Mouse (Mus musculus) embryonic facial prominence, embryonic 13.5 days (tissue): Measurements from ENCODE around the gene Chn2. TPM values are rescaled to one million over a fixed set of nuclear protein-coding genes. Genes with fewer than 3 reads are reported as not detected.

Experiments used
- ATAC-seq: fragments of 200-750 bp; cut with Nextera tagmentation; 2 replicates; pipeline ENCODE4 v1.8.0; 2017; ENCODE audit warnings: low read depth; ENCODE audit not compliant: insufficient number of reproducible peaks, insufficient read depth, low FRiP score, low TSS enrichment
- H3K27ac ChIP-seq: fragments of 300-500 bp; sonication (generic); 2 replicates; pipeline ENCODE4 v1.5.1; 2015; ENCODE audit warnings: moderate library complexity, mild to moderate bottlenecking, inconsistent platforms
- H3K27me3 ChIP-seq: fragments of 300-500 bp; sonication (generic); 2 replicates; pipeline ENCODE4 v1.6.1; 2015; ENCODE audit warnings: mild to moderate bottlenecking, inconsistent platforms
- H3K36me3 ChIP-seq: fragments of 300-500 bp; sonication (generic); 2 replicates; pipeline ENCODE4 v1.6.1; 2015; ENCODE audit warnings: mild to moderate bottlenecking, inconsistent platforms
- H3K4me1 ChIP-seq: fragments of 300-500 bp; sonication (generic); 2 replicates; pipeline ENCODE4 v1.6.1; 2015; ENCODE audit warnings: inconsistent platforms
- H3K4me2 ChIP-seq: fragments of 300-500 bp; sonication (generic); 2 replicates; pipeline ENCODE4 v1.6.1; 2015; ENCODE audit warnings: moderate library complexity, mild to moderate bottlenecking, inconsistent platforms
- H3K4me3 ChIP-seq: fragments of 300-500 bp; sonication (generic); 2 replicates; pipeline ENCODE4 v1.5.1; 2015; ENCODE audit warnings: mild to moderate bottlenecking, inconsistent platforms
- H3K9ac ChIP-seq: fragments of 300-500 bp; sonication (generic); 2 replicates; pipeline ENCODE4 v1.6.1; 2015; ENCODE audit warnings: mild to moderate bottlenecking, inconsistent platforms
- H3K9me3 ChIP-seq: fragments of 300-500 bp; sonication (generic); 2 replicates; pipeline ENCODE4 v1.6.1; 2016; ENCODE audit warnings: inconsistent platforms
- WGBS: fragments of 180-500 bp; shearing (Covaris S2); methylation state at CpG from one replicate; pipeline ENCODE4 v1.1.7; 2015; ENCODE audit warnings: mixed read lengths; 5-methylcytosine and 5-hydroxymethylcytosine counted together
- polyA plus RNA-seq: library from polyadenylated mRNA; unstranded; fragments of >200 nt; fragmentation: Nextera tagmentation; extraction: Ambion mirVana; gene quantifications from 2 replicates; pipeline ENCODE4 v1.2.1, GENCODE M21; 2015

Chn2 gene
- polyA plus RNA-seq, 1 experiment from 2014 or later, result 9.7 TPM

- H3K36me3 ChIP-seq, result no peaks in the 10 kb centered on the region
- WGBS, result 58% methylated on average over 7 of the region's 7 CpGs
- H3K4me3 ChIP-seq, result no peak overlapping the region
- peaks cover 6% of the 10 kb centered on the region for H3K27me3 ChIP-seq
- no peak for ATAC-seq
- H3K27ac ChIP-seq, result no peak overlapping the region
- H3K4me1 ChIP-seq, result peaks cover 39% of the 10 kb centered on the region
- H3K9me3 ChIP-seq, result no peaks in the 10 kb centered on the region
- H3K9ac ChIP-seq, result no peak overlapping the region
- H3K4me2 ChIP-seq, result no peak overlapping the region
Observed at GRCm38 (mm10) chr6:54253881-54254280, 214.5 kb downstream of the Chn2 start.

- H3K27ac ChIP-seq, result no peak overlapping the region
- H3K4me3 ChIP-seq, result no peak overlapping the region
- no peak overlapping the region for H3K9ac ChIP-seq
- peaks cover 34% of the 10 kb centered on the region for H3K4me1 ChIP-seq
- H3K9me3 ChIP-seq, result no peaks in the 10 kb centered on the region
- no peak overlapping the region for H3K4me2 ChIP-seq
- WGBS, result 62% methylated on average over 6 of the region's 6 CpGs
- H3K27me3 ChIP-seq, result peaks cover 6% of the 10 kb centered on the region
- H3K36me3 ChIP-seq, result no peaks in the 10 kb centered on the region
- ATAC-seq, result no peak
Observed at GRCm38 (mm10) chr6:54254759-54255158, 215.4 kb downstream of the Chn2 start.

- H3K9ac ChIP-seq, result no peak overlapping the region
- no peaks in the 10 kb centered on the region for H3K36me3 ChIP-seq
- H3K27me3 ChIP-seq, result peaks cover 6% of the 10 kb centered on the region
- WGBS, result 25% methylated on average over 11 of the region's 11 CpGs
- no peak overlapping the region for H3K27ac ChIP-seq
- no peak overlapping the region for H3K4me2 ChIP-seq
- H3K4me3 ChIP-seq, result no peak overlapping the region
- H3K9me3 ChIP-seq, result no peaks in the 10 kb centered on the region
- ATAC-seq, result no peak
- peaks cover 34% of the 10 kb centered on the region for H3K4me1 ChIP-seq
Observed at GRCm38 (mm10) chr6:54255321-54255720, 216.0 kb downstream of the Chn2 start.

GRCm38 (mm10) chr6:54256397-54256796, 217.0 kb downstream of the Chn2 start:
- Histone ChIP-seq H3K9ac (no peak overlapping the region), H3K9me3 (no peaks in the 10 kb centered on the region), H3K27me3 (peaks cover 6% of the 10 kb centered on the region), H3K4me3 (no peak overlapping the region), H3K4me1 (peaks cover 34% of the 10 kb centered on the region), H3K27ac (no peak overlapping the region), H3K36me3 (no peaks in the 10 kb centered on the region), H3K4me2 (no peak overlapping the region)
- ATAC-seq, result no peak
- WGBS, result 55% methylated on average over 10 of the region's 10 CpGs

GRCm38 (mm10) chr6:54257552-54257951, 218.2 kb downstream of the Chn2 start:
- Histone ChIP-seq H3K9ac (no peak overlapping the region), H3K4me3 (no peak overlapping the region), H3K27me3 (peaks cover 2% of the 10 kb centered on the region), H3K4me2 (no peak overlapping the region), H3K36me3 (no peaks in the 10 kb centered on the region), H3K9me3 (no peaks in the 10 kb centered on the region), H3K4me1 (peaks cover 28% of the 10 kb centered on the region), H3K27ac (no peak overlapping the region)
- 75% methylated on average over 3 of the region's 3 CpGs for WGBS
- no peak for ATAC-seq

- WGBS, result 81% methylated on average over 5 of the region's 5 CpGs
Observed at GRCm38 (mm10) chr6:54258462-54258861, 219.1 kb downstream of the Chn2 start.

GRCm38 (mm10) chr6:54262732-54263131, 223.4 kb downstream of the Chn2 start:
- no peak for ATAC-seq
- 69% methylated on average over 2 of the region's 2 CpGs for WGBS
- H3K27ac ChIP-seq, result no peak overlapping the region
- H3K4me3 ChIP-seq, result no peak overlapping the region
- no peaks in the 10 kb centered on the region for H3K36me3 ChIP-seq
- H3K4me2 ChIP-seq, result no peak overlapping the region
- H3K4me1 ChIP-seq, result no peaks in the 10 kb centered on the region
- H3K27me3 ChIP-seq, result no peaks in the 10 kb centered on the region
- no peak overlapping the region for H3K9ac ChIP-seq
- no peaks in the 10 kb centered on the region for H3K9me3 ChIP-seq

More at GRCm38 (mm10) chr6:54258462-54258861, 219.1 kb downstream of the Chn2 start:
- no peak overlapping the region for H3K9ac ChIP-seq
- ATAC-seq, result no peak
- no peak overlapping the region for H3K4me3 ChIP-seq
- H3K27me3 ChIP-seq, result no peaks in the 10 kb centered on the region; the same call in none of the 2 replicates
- no peak overlapping the region for H3K27ac ChIP-seq
- H3K4me1 ChIP-seq, result peaks cover 27% of the 10 kb centered on the region
- no peaks in the 10 kb centered on the region for H3K36me3 ChIP-seq
- H3K4me2 ChIP-seq, result no peak overlapping the region
- no peaks in the 10 kb centered on the region for H3K9me3 ChIP-seq

- WGBS, result 81% methylated on average over 2 of the region's 2 CpGs
- Histone ChIP-seq H3K4me1 (no peaks in the 10 kb centered on the region), H3K4me3 (no peak overlapping the region), H3K9me3 (no peaks in the 10 kb centered on the region), H3K27me3 (no peaks in the 10 kb centered on the region), H3K27ac (no peak overlapping the region), H3K9ac (no peak overlapping the region), H3K36me3 (no peaks in the 10 kb centered on the region), H3K4me2 (no peak overlapping the region)
- no peak for ATAC-seq
Observed at GRCm38 (mm10) chr6:54263890-54264289, 224.5 kb downstream of the Chn2 start.

- H3K4me1 ChIP-seq, result no peaks in the 10 kb centered on the region
- ATAC-seq, result no peak
- no peaks in the 10 kb centered on the region for H3K9me3 ChIP-seq
- H3K4me3 ChIP-seq, result no peak overlapping the region
- H3K27me3 ChIP-seq, result no peaks in the 10 kb centered on the region
- no peaks in the 10 kb centered on the region for H3K36me3 ChIP-seq
- no peak overlapping the region for H3K4me2 ChIP-seq
- H3K9ac ChIP-seq, result no peak overlapping the region
- no peak overlapping the region for H3K27ac ChIP-seq
- 70% methylated on average over 7 of the region's 7 CpGs for WGBS
Observed at GRCm38 (mm10) chr6:54264537-54264936, 225.2 kb downstream of the Chn2 start.

- no peaks in the 10 kb centered on the region for H3K4me1 ChIP-seq
- no peaks in the 10 kb centered on the region for H3K27me3 ChIP-seq
- 91% methylated on average over 6 of the region's 6 CpGs for WGBS
- no peaks in the 10 kb centered on the region for H3K9me3 ChIP-seq
- H3K27ac ChIP-seq, result no peak overlapping the region
- H3K4me3 ChIP-seq, result no peak overlapping the region
- no peaks in the 10 kb centered on the region for H3K36me3 ChIP-seq
- no peak overlapping the region for H3K4me2 ChIP-seq
- H3K9ac ChIP-seq, result no peak overlapping the region
- ATAC-seq, result no peak
Observed at GRCm38 (mm10) chr6:54265384-54265783, 226.0 kb downstream of the Chn2 start.

GRCm38 (mm10) chr6:54272556-54273378, 233.4 kb downstream of the Chn2 start:
- no peak overlapping the region for H3K4me3 ChIP-seq
- H3K27ac ChIP-seq, result peak overlapping the region; percentile 39; the same call in 1 of the 2 replicates
- ATAC-seq, result no peak
- H3K9ac ChIP-seq, result 0 out of 2 replicates have a peak overlapping the region, but pooled peaks have one; percentile 16
- no peaks in the 10 kb centered on the region for H3K9me3 ChIP-seq
- WGBS, result 34% methylated on average over 14 of the region's 14 CpGs
- peaks cover 29% of the 10 kb centered on the region for H3K4me1 ChIP-seq
- H3K36me3 ChIP-seq, result no peaks in the 10 kb centered on the region
- no peak overlapping the region for H3K4me2 ChIP-seq
- no peaks in the 10 kb centered on the region for H3K27me3 ChIP-seq

- ATAC-seq, result no peak
- no peaks in the 10 kb centered on the region for H3K36me3 ChIP-seq
- no peak overlapping the region for H3K4me3 ChIP-seq
- WGBS, result 41% methylated on average over 6 of the region's 6 CpGs
- no peak overlapping the region for H3K4me2 ChIP-seq
- H3K4me1 ChIP-seq, result peaks cover 35% of the 10 kb centered on the region
- 0 out of 2 replicates have a peak overlapping the region, but pooled peaks have one; percentile 16 for H3K9ac ChIP-seq
- no peaks in the 10 kb centered on the region for H3K9me3 ChIP-seq
- H3K27ac ChIP-seq, result no peak overlapping the region
- no peaks in the 10 kb centered on the region for H3K27me3 ChIP-seq
Observed at GRCm38 (mm10) chr6:54273379-54273730, 234.0 kb downstream of the Chn2 start.
